Mouse (Mus musculus): ENCODE measurements around the gene Lgals3.
A peak's percentile ranks its signal among the peaks of the same experiment; 100 is the strongest.

Gene Lgals3

GRCm38 (mm10) chr14:47370790-47371189 is 3.2 kb downstream of the Lgals3 start:
- no peak for DNase-seq (ENCODE audit: low spot score)

- DNase-seq (ENCODE audit: low spot score): no peak
Measured at GRCm38 (mm10) chr14:47371689-47372088, 4.1 kb downstream of the Lgals3 start.

- no peak for DNase-seq (ENCODE audit: low spot score)
Measured at GRCm38 (mm10) chr14:47373728-47374678, 6.5 kb downstream of the Lgals3 start.

GRCm38 (mm10) chr14:47376526-47376925 is 9.0 kb downstream of the Lgals3 start:
- no peak for DNase-seq (ENCODE audit: low spot score)

- no peak for DNase-seq (ENCODE audit: low spot score)
Measured at GRCm38 (mm10) chr14:47378336-47378735, 10.8 kb downstream of the Lgals3 start.

GRCm38 (mm10) chr14:47383911-47384310 is 16.4 kb downstream of the Lgals3 start:
- no peak for DNase-seq (ENCODE audit: low spot score)

GRCm38 (mm10) chr14:47384653-47385052 is 17.1 kb downstream of the Lgals3 start:
- DNase-seq (ENCODE audit: low spot score): no peak

GRCm38 (mm10) chr14:47386125-47386524 is 18.6 kb downstream of the Lgals3 start:
- no peak for DNase-seq (ENCODE audit: low spot score)

- DNase-seq (ENCODE audit: low spot score): no peak
Measured at GRCm38 (mm10) chr14:47393354-47394094, 26.0 kb downstream of the Lgals3 start.

- DNase-seq (ENCODE audit: low spot score): no peak
Measured at GRCm38 (mm10) chr14:47395007-47395406, 27.5 kb downstream of the Lgals3 start.

GRCm38 (mm10) chr14:47395462-47396026 is 28.0 kb downstream of the Lgals3 start:
- no peak for DNase-seq (ENCODE audit: low spot score)

GRCm38 (mm10) chr14:47396165-47396652 is 28.7 kb downstream of the Lgals3 start:
- DNase-seq (ENCODE audit: low spot score): peak; percentile 68

GRCm38 (mm10) chr14:47402735-47403134 is 35.2 kb downstream of the Lgals3 start:
- DNase-seq (ENCODE audit: low spot score): no peak

- DNase-seq (ENCODE audit: low spot score): no peak
Measured at GRCm38 (mm10) chr14:47406000-47406399, 38.4 kb downstream of the Lgals3 start.

GRCm38 (mm10) chr14:47417346-47417745 is 49.8 kb downstream of the Lgals3 start:
- DNase-seq (ENCODE audit: low spot score): no peak

- DNase-seq (ENCODE audit: low spot score): peak; percentile 98
Measured at GRCm38 (mm10) chr14:47417775-47418665, 50.5 kb downstream of the Lgals3 start, which contains the start of gene Dlgap5. TSS of gene Dlgap5 (minus strand) at chr14:47418407.

- no peak for DNase-seq (ENCODE audit: low spot score)
Measured at GRCm38 (mm10) chr14:47418666-47418991, 51.1 kb downstream of the Lgals3 start.

GRCm38 (mm10) chr14:47419034-47419625 is 51.6 kb downstream of the Lgals3 start:
- no peak for DNase-seq (ENCODE audit: low spot score)

- no peak for DNase-seq (ENCODE audit: low spot score)
Measured at GRCm38 (mm10) chr14:47419723-47420276, 52.2 kb downstream of the Lgals3 start.

- peak; percentile 14 for DNase-seq (ENCODE audit: low spot score)
Measured at GRCm38 (mm10) chr14:47421606-47422005, 54.1 kb downstream of the Lgals3 start.

- no peak for DNase-seq (ENCODE audit: low spot score)
Measured at GRCm38 (mm10) chr14:47422466-47422865, 54.9 kb downstream of the Lgals3 start.
